Comparison of ENCODE assay signal across 12 mouse cellular contexts in the genomic region with DNA sequence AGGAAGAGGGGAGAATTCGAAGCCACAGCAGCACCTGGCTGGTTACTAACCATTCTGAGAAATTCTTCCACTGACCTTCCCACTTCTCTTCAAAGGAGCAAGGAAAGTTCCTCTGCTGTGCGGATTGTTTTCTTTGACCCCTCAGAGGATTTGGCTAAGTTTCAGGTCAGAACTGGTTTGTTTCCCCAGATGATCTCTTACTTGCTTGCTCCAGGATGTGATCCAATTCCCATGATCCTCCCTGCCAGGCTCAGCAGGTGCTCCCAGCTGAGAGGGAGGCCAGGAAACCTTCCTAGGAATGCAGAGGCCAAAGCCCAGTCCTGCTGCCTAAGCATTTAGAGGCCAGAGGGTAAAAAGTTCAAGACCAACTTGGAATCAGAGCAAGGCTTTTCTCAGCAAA. TPM values are rescaled to one million over a fixed set of nuclear protein-coding genes. Genes with fewer than 3 reads are reported as not detected.
DNase-seq lines count a peak whose midpoint lies in the region; ATAC-seq lines count a peak whose summit lies in the region.
"Had no signal": no experiment of that assay in that cellular context is flagged by ENCODE, and none has a peak within 500 bp of the region (broad histone marks: within the 10 kb centered on the region; RNA-seq: fewer than 3 reads in every experiment).

No protein-coding gene starts in this region.

- no peak overlapping the region for H3K4me2 ChIP-seq in heart, embryonic 11.5 days
- H3K4me2 ChIP-seq in hindbrain, embryonic 16.5 days (ENCODE audit: low read length) = no peak overlapping the region

- no peaks in the 10 kb centered on the region for H3K36me3 ChIP-seq in heart, embryonic 11.5 days (ENCODE audit: control insufficient read depth, insufficient read depth, low read length)
- no peaks in the 10 kb centered on the region for H3K36me3 ChIP-seq in hindbrain, embryonic 16.5 days (ENCODE audit: control insufficient read depth, insufficient read depth, low read length)
- H3K36me3 ChIP-seq: midbrain, embryonic 10.5 days had no signal

- no peaks in the 10 kb centered on the region for H3K27me3 ChIP-seq in heart, embryonic 11.5 days (ENCODE audit: control insufficient read depth, insufficient read depth, low read length)
- no peaks in the 10 kb centered on the region for H3K27me3 ChIP-seq in hindbrain, embryonic 16.5 days (replicated peaks; ENCODE audit: control insufficient read depth, insufficient read depth, low read length)

- H3K27ac ChIP-seq in heart, embryonic 11.5 days (ENCODE audit: low read depth, low read length) = no peak overlapping the region
- H3K27ac ChIP-seq in hindbrain, embryonic 16.5 days (ENCODE audit: low read depth, low read length) = peak overlapping the region; percentile 60
- H3K27ac ChIP-seq: midbrain, embryonic 10.5 days had no signal

- no peaks in the 10 kb centered on the region for H3K9me3 ChIP-seq in heart, embryonic 11.5 days (replicated peaks; ENCODE audit: control insufficient read depth, low read length)
- H3K9me3 ChIP-seq in hindbrain, embryonic 16.5 days (ENCODE audit: control insufficient read depth, low read length) = no peaks in the 10 kb centered on the region; the same call in 1 of the 2 replicates

- ATAC-seq in heart, embryonic 11.5 days (replicated peaks; ENCODE audit: insufficient number of reproducible peaks, low FRiP score, low TSS enrichment) = no peak
- no peak for ATAC-seq in hindbrain, embryonic 16.5 days

- peaks cover 4% of the 10 kb centered on the region; the same call in 1 of the 2 replicates for H3K4me1 ChIP-seq in heart, embryonic 11.5 days (ENCODE audit: control insufficient read depth, insufficient read depth, low read length)
- H3K4me1 ChIP-seq in hindbrain, embryonic 16.5 days (ENCODE audit: control insufficient read depth, insufficient read depth, low read depth, low read length) = no peaks in the 10 kb centered on the region

- H3K9ac ChIP-seq in heart, embryonic 11.5 days (ENCODE audit: low read depth, low read length) = no peak overlapping the region
- no peak overlapping the region for H3K9ac ChIP-seq in hindbrain, embryonic 16.5 days (ENCODE audit: low read depth, low read length)

- WGBS in heart, embryonic 11.5 days (ENCODE audit: insufficient replicate concordance) = 58% methylated on average over 2 of the region's 2 CpGs
- 59% methylated on average over 2 of the region's 2 CpGs for WGBS in hindbrain, embryonic 16.5 days

- no peak overlapping the region for H3K4me3 ChIP-seq in heart, embryonic 11.5 days (ENCODE audit: low read depth, low read length)
- H3K4me3 ChIP-seq in hindbrain, embryonic 16.5 days (ENCODE audit: low read length) = no peak overlapping the region
- H3K4me3 ChIP-seq: erythroblast, embryonic 14.5 days; midbrain, embryonic 10.5 days had no signal

- peak; percentile 98 for DNase-seq in heart, adult 11 months
- peak; percentile 5 for DNase-seq in urinary bladder, postnatal 10 days (ENCODE audit: low spot score)
- DNase-seq in urinary bladder, adult 2 months (ENCODE audit: low spot score) = no peak
- DNase-seq in cerebellum, postnatal 10 days = no peak
- no peak for DNase-seq in urinary bladder, postnatal 36 days (ENCODE audit: low spot score in 2 of 2)
- no peak for DNase-seq in spleen, postnatal 10 days (ENCODE audit: low spot score in 2 of 2)
- DNase-seq: left cerebral cortex, postnatal 4 days had no signal

RNA-seq across cellular contexts. Expression of a gene that starts 14.2 kb away (rescaled TPM):
- 43.9 and 50.1 TPM in 2 replicates for polyA plus RNA-seq in heart, embryonic 11.5 days (2014; fragmentation: Nextera tagmentation; extraction: Ambion mirVana)
- polyA plus RNA-seq in urinary bladder, adult 2 months (2012; rRNA removed) = 89.2 and 102 TPM in 2 replicates
- polyA plus RNA-seq in hindbrain, embryonic 16.5 days (2015; fragmentation: Nextera tagmentation; extraction: Ambion mirVana) = 16.0 and 17.3 TPM in 2 replicates

RNA-seq across cellular contexts. Expression of a gene that starts 31.3 kb away (rescaled TPM):
- polyA plus RNA-seq in heart, embryonic 11.5 days (2014; fragmentation: Nextera tagmentation; extraction: Ambion mirVana) = 1.1 and 1.9 TPM in 2 replicates
- polyA plus RNA-seq in urinary bladder, adult 2 months (2012; rRNA removed) = 1.2 and 2.0 TPM in 2 replicates
- 0.25 and 0.66 TPM in 2 replicates for polyA plus RNA-seq in hindbrain, embryonic 16.5 days (2015; fragmentation: Nextera tagmentation; extraction: Ambion mirVana)
- polyA plus RNA-seq: testis, adult 2 months had no signal

RNA-seq across cellular contexts. Expression of a gene that starts 51.4 kb away (rescaled TPM):
- 5.6 and 6.4 TPM in 2 replicates for polyA plus RNA-seq in heart, embryonic 11.5 days (2014; fragmentation: Nextera tagmentation; extraction: Ambion mirVana)
- polyA plus RNA-seq in urinary bladder, adult 2 months (2012; rRNA removed) = 54.4 and 59.9 TPM in 2 replicates
- polyA plus RNA-seq in hindbrain, embryonic 16.5 days (2015; fragmentation: Nextera tagmentation; extraction: Ambion mirVana) = 23.6 and 24.3 TPM in 2 replicates

Comparison
In these comparisons a context has a peak if more than half of its experiments do, and no peak if none do; other contexts are left out.
1. DNase-seq: peak in heart, adult 11 months (single experiment) and urinary bladder, postnatal 10 days (single experiment); none in urinary bladder, adult 2 months (single experiment), cerebellum, postnatal 10 days (0 of 2), urinary bladder, postnatal 36 days (0 of 2) and spleen, postnatal 10 days (0 of 2).